Mouse (Mus musculus) right cerebral cortex, postnatal 36 days (tissue): ENCODE data around the gene Masp2.

Experiments used
- DNase-seq, 2 experiments: peaks; one replicate each; pipeline ENCODE4 v3.0.0; 2022; ENCODE audit warnings: low spot score in 2 of 2, mixed read lengths in 1 of 2

The Masp2 gene

GRCm38 (mm10) chr4:148635309-148635708, 33.0 kb downstream of the Masp2 start:
- no peak for DNase-seq

- DNase-seq: no peak
Measured at GRCm38 (mm10) chr4:148638302-148638701, 35.9 kb downstream of the Masp2 start.

GRCm38 (mm10) chr4:148639455-148639854, 37.1 kb downstream of the Masp2 start:
- DNase-seq: no peak

GRCm38 (mm10) chr4:148641121-148641520, 38.8 kb downstream of the Masp2 start:
- DNase-seq: no peak

GRCm38 (mm10) chr4:148643291-148644156, 41.2 kb downstream of the Masp2 start, which contains the start of gene Gm572:
TSS of gene Gm572 (plus strand) at chr4:148643317.
- no peak for DNase-seq

GRCm38 (mm10) chr4:148644157-148644511, 41.8 kb downstream of the Masp2 start:
- peak; percentile 17 to 21 for DNase-seq

- DNase-seq: no peak
Measured at GRCm38 (mm10) chr4:148644926-148645325, 42.6 kb downstream of the Masp2 start.

GRCm38 (mm10) chr4:148646616-148647015, 44.3 kb downstream of the Masp2 start:
- DNase-seq: peak; percentile 19 to 23

- no peak for DNase-seq
Measured at GRCm38 (mm10) chr4:148649309-148649708, 47.0 kb downstream of the Masp2 start.

GRCm38 (mm10) chr4:148651045-148651444, 48.7 kb downstream of the Masp2 start:
- no peak for DNase-seq

- no peak for DNase-seq
Measured at GRCm38 (mm10) chr4:148654701-148655398, 52.5 kb downstream of the Masp2 start.

- no peak for DNase-seq
Measured at GRCm38 (mm10) chr4:148656691-148657258, 54.4 kb downstream of the Masp2 start.

- DNase-seq: no peak
Measured at GRCm38 (mm10) chr4:148657776-148658175, 55.4 kb downstream of the Masp2 start.

GRCm38 (mm10) chr4:148660174-148660573, 57.8 kb downstream of the Masp2 start:
- DNase-seq: no peak

GRCm38 (mm10) chr4:148662168-148662965, 60.0 kb downstream of the Masp2 start:
- peak in 1 of 2 experiments; percentile 28 for DNase-seq

- no peak for DNase-seq
Measured at GRCm38 (mm10) chr4:148663326-148663725, 61.0 kb downstream of the Masp2 start.

GRCm38 (mm10) chr4:148664021-148664420, 61.7 kb downstream of the Masp2 start:
- no peak for DNase-seq
